Mouse (Mus musculus): ENCODE measurements around the gene Tada2a. TPM values are rescaled to one million over a fixed set of nuclear protein-coding genes. Genes with fewer than 3 reads are reported as not detected.
A peak's percentile ranks its signal among the peaks of the same experiment; 100 is the strongest.

Tada2a gene
- total RNA-seq, 1 experiment = 38.9 TPM

DNA sequence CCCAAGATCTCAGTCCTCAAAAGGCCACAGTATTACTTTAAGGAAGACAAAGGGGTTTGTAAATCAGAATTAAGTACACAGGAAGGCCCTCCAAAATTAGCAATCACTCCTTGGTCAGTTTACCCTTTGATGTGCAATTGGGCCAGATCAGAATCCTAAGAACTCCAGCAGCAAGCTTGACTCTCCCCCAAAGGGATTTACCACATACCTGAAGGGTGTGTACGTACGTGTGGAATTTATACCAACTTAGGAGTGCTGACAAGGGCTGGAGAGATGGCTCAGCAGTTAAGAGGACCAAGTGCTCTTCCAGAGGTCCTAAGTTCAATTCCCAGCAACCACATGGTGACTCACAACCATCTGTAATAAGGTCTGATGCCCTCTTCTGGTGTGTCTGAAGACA is 67.5 kb downstream of the Tada2a start:
- no peaks in the 10 kb centered on the region for H3K36me3 ChIP-seq (ENCODE audit: control insufficient read depth, insufficient read depth, low read length, poor library complexity, severe bottlenecking)
- TF ChIP-seq MAFK (IDR thresholded peaks at IDR 0.05; ENCODE audit: insufficient read depth, low read depth, low read length) = peak; percentile 56; the same call in 1 of the 2 replicates
- no peak for TF ChIP-seq HCFC1 (IDR thresholded peaks at IDR 0.05; ENCODE audit: borderline replicate concordance, insufficient read depth, low read length)
- in situ Hi-C loops (cut with MboI; ENCODE audit: low sequenced_read_pairs in 2 of 2, unreplicated experiment in 2 of 2) = no loop called here
- peak; percentile 37 for DNase-seq (ENCODE audit: low read depth, low spot score)
- no peak overlapping the region for H3K27ac ChIP-seq (ENCODE audit: insufficient read depth, low read depth, low read length, poor library complexity, severe bottlenecking)
- no peak overlapping the region for H3K4me3 ChIP-seq (ENCODE audit: insufficient read depth in 1 of 2, low read depth in 1 of 2, low read length in 2 of 2, poor library complexity in 1 of 2, severe bottlenecking in 1 of 2)
- H3K4me1 ChIP-seq (ENCODE audit: control insufficient read depth in 2 of 2, insufficient read depth in 2 of 2, low read length in 2 of 2, poor library complexity in 1 of 2) = peaks cover under 1 to 3% of the 10 kb centered on the region in 2 experiments; a peak in 1 of 4 replicates
- H3K9me3 ChIP-seq (ENCODE audit: control insufficient read depth, insufficient read depth, low read depth, low read length) = no peaks in the 10 kb centered on the region
- H3K9ac ChIP-seq (ENCODE audit: insufficient read depth, low read depth, low read length, poor library complexity, severe bottlenecking) = no peak overlapping the region

DNA sequence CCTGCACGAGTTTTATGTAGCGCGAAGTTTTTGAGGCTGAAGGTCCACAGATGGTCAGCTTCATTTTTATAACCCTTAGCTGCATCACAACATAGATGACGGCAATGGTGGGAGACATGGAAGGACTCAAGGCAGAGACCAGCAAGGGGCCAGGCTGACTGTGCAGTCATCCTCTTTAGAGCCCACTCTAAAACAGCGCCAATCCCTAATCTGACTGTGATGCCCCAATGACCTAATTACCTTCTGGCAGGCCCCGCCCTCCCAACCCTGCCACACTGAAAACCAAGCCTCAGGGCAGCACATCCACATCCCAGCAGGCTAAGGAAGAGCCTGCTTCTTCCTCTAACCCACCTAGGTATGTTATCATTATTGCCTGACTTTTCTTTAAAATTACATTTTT is 68.8 kb downstream of the Tada2a start:
- Histone ChIP-seq H3K9me3 (ENCODE audit: control insufficient read depth, insufficient read depth, low read depth, low read length) (no peaks in the 10 kb centered on the region), H3K4me3 (ENCODE audit: insufficient read depth in 1 of 2, low read depth in 1 of 2, low read length in 2 of 2, poor library complexity in 1 of 2, severe bottlenecking in 1 of 2) (no peak overlapping the region), H3K27ac (ENCODE audit: insufficient read depth, low read depth, low read length, poor library complexity, severe bottlenecking) (no peak overlapping the region), H3K9ac (ENCODE audit: insufficient read depth, low read depth, low read length, poor library complexity, severe bottlenecking) (no peak overlapping the region), H3K4me1 (ENCODE audit: control insufficient read depth in 2 of 2, insufficient read depth in 2 of 2, low read length in 2 of 2, poor library complexity in 1 of 2) (peaks cover 0 to 3% of the 10 kb centered on the region in 2 experiments; a peak in 1 of 4 replicates), H3K36me3 (ENCODE audit: control insufficient read depth, insufficient read depth, low read length, poor library complexity, severe bottlenecking) (no peaks in the 10 kb centered on the region)
- no peak for TF ChIP-seq CHD2 (IDR thresholded peaks at IDR 0.05; ENCODE audit: low read depth, low read length)
- TF ChIP-seq HCFC1 (IDR thresholded peaks at IDR 0.05; ENCODE audit: borderline replicate concordance, insufficient read depth, low read length) = no peak
- no peak for TF ChIP-seq MAFK (IDR thresholded peaks at IDR 0.05; ENCODE audit: insufficient read depth, low read depth, low read length)
- no peak for TF ChIP-seq ZC3H11A (IDR thresholded peaks at IDR 0.05; ENCODE audit: borderline replicate concordance, low read depth, low read length)
- no peak for TF ChIP-seq ZNF384 (IDR thresholded peaks at IDR 0.05; ENCODE audit: low read depth, low read length)
- DNase-seq (ENCODE audit: low read depth, low spot score) = no peak
- in situ Hi-C loops (cut with MboI; ENCODE audit: low sequenced_read_pairs in 2 of 2, unreplicated experiment in 2 of 2) = no loop called here

DNA sequence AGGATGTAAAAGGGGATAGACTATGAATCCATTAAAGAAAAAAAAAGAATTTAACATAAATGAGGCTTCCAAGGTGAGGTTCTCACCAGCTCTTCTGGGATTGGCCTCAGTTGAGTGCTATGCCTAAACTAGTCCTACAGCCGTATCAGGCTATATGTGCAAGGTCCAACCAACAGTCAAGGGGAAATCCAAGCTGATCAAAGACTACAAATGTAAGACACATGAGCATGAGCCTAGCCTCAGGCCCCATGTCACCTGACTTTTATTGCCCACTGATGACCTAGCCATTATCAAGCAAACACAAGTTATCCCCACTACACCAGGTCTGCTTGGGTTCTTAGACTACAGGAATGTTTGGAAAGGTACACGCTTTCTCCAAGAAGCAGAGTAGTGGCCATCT is 69.6 kb downstream of the Tada2a start:
- no peak overlapping the region for H3K9ac ChIP-seq (ENCODE audit: insufficient read depth, low read depth, low read length, poor library complexity, severe bottlenecking)
- no peak overlapping the region for H3K27ac ChIP-seq (ENCODE audit: insufficient read depth, low read depth, low read length, poor library complexity, severe bottlenecking)
- no peak overlapping the region for H3K4me3 ChIP-seq (ENCODE audit: insufficient read depth in 1 of 2, low read depth in 1 of 2, low read length in 2 of 2, poor library complexity in 1 of 2, severe bottlenecking in 1 of 2)
- peaks cover 0 to 3% of the 10 kb centered on the region in 2 experiments; a peak in 1 of 4 replicates for H3K4me1 ChIP-seq (ENCODE audit: control insufficient read depth in 2 of 2, insufficient read depth in 2 of 2, low read length in 2 of 2, poor library complexity in 1 of 2)
- H3K9me3 ChIP-seq (ENCODE audit: control insufficient read depth, insufficient read depth, low read depth, low read length) = no peaks in the 10 kb centered on the region
- no peaks in the 10 kb centered on the region for H3K36me3 ChIP-seq (ENCODE audit: control insufficient read depth, insufficient read depth, low read length, poor library complexity, severe bottlenecking)
- DNase-seq (ENCODE audit: low read depth, low spot score) = no peak
- in situ Hi-C loops (cut with MboI; ENCODE audit: low sequenced_read_pairs in 2 of 2, unreplicated experiment in 2 of 2) = no loop called here
- no peak for TF ChIP-seq HCFC1 (IDR thresholded peaks at IDR 0.05; ENCODE audit: borderline replicate concordance, insufficient read depth, low read length)
- TF ChIP-seq ZC3H11A (IDR thresholded peaks at IDR 0.05; ENCODE audit: borderline replicate concordance, low read depth, low read length) = no peak
- no peak for TF ChIP-seq ZNF384 (IDR thresholded peaks at IDR 0.05; ENCODE audit: low read depth, low read length)
- TF ChIP-seq MAFK (IDR thresholded peaks at IDR 0.05; ENCODE audit: insufficient read depth, low read depth, low read length) = no peak
- no peak for TF ChIP-seq CHD2 (IDR thresholded peaks at IDR 0.05; ENCODE audit: low read depth, low read length)

DNA sequence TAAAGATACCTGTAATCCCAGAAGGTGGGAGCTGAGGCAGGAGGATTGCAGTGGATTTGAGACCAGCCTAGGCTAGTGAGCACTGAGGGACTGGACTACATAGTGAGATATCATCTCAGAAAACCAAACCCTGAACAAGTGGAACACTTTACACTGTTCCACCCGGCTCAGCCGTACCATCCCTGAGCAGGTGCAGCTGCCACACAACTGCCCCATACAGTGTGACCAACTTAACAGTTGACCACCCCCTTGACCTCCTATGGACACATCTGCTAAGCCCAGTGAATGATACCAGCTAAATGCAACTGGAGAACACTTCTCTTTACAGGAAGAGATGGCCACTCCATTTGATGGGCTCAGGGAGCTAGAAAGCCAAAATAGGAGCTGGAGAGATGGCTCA is 72.0 kb downstream of the Tada2a start:
- H3K9me3 ChIP-seq (ENCODE audit: control insufficient read depth, insufficient read depth, low read depth, low read length) = no peaks in the 10 kb centered on the region
- no peak for DNase-seq (ENCODE audit: low read depth, low spot score)
- H3K36me3 ChIP-seq (ENCODE audit: control insufficient read depth, insufficient read depth, low read length, poor library complexity, severe bottlenecking) = no peaks in the 10 kb centered on the region
- H3K9ac ChIP-seq (ENCODE audit: insufficient read depth, low read depth, low read length, poor library complexity, severe bottlenecking) = no peak overlapping the region
- no peak overlapping the region for H3K4me3 ChIP-seq (ENCODE audit: insufficient read depth in 1 of 2, low read depth in 1 of 2, low read length in 2 of 2, poor library complexity in 1 of 2, severe bottlenecking in 1 of 2)
- peaks cover 3 to 4% of the 10 kb centered on the region in 2 experiments; a peak in 1 of 4 replicates for H3K4me1 ChIP-seq (ENCODE audit: control insufficient read depth in 2 of 2, insufficient read depth in 2 of 2, low read length in 2 of 2, poor library complexity in 1 of 2)
- TF ChIP-seq ZNF384 (IDR thresholded peaks at IDR 0.05; ENCODE audit: low read depth, low read length) (no peak), MAFK (IDR thresholded peaks at IDR 0.05; ENCODE audit: insufficient read depth, low read depth, low read length) (no peak), HCFC1 (IDR thresholded peaks at IDR 0.05; ENCODE audit: borderline replicate concordance, insufficient read depth, low read length) (no peak), ZC3H11A (IDR thresholded peaks at IDR 0.05; ENCODE audit: borderline replicate concordance, low read depth, low read length) (no peak), CHD2 (IDR thresholded peaks at IDR 0.05; ENCODE audit: low read depth, low read length) (no peak)
- in situ Hi-C loops (cut with MboI; ENCODE audit: low sequenced_read_pairs in 2 of 2, unreplicated experiment in 2 of 2) = no loop called here
- H3K27ac ChIP-seq (ENCODE audit: insufficient read depth, low read depth, low read length, poor library complexity, severe bottlenecking) = no peak overlapping the region

All from ES-E14 (cell line).